Mouse (Mus musculus) CH12F3 (cell line): ENCODE data around the gene Gm42791.

Source experiments
- in situ Hi-C: fragments of 300-500 bp; cut with MboI; formaldehyde crosslinking; loops from 2 replicates; pipeline ENCODE4 v1.14.3; 2020; ENCODE audit warnings: low sequenced_read_pairs

Gene Gm42791

DNA sequence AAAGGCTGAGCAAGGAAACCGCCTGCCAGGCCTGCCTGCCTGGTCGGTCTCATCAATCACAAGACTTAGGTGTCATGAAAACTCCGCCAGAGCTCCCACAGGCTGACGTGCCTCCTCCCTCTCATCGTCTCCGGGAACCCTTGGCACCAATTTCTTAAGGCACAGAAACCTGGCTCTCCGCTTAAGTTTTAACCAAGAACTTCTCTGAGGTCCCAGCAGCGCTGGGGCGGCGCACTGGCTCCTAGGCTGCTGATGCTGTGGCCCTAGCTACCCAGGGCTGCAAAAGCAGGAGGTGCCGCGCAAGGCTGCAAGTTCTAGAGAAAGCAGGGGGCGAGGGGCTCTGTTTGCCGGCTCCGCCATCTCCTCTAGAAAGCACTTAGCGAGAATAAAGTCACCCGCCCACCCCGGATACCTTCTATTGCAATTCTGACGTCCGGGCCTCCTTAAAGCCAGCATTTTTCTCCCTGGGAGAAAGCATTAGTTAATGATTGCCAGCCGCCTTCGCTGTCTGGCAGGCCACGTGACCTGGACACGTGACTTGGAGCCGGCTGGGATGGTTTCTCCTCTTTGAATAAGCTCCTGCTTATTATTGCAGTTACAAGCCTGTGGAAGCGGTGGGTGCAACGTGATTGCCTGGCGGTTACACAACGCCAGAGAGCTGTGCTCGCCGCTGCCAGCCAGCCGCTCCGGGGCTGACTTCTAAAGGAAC lies at the start of gene Gm42791:
Gene Gm42791, minus strand, starts transcription at position 442 of the 709 bp plus-strand sequence.
- in situ Hi-C loops = no loop called here

DNA sequence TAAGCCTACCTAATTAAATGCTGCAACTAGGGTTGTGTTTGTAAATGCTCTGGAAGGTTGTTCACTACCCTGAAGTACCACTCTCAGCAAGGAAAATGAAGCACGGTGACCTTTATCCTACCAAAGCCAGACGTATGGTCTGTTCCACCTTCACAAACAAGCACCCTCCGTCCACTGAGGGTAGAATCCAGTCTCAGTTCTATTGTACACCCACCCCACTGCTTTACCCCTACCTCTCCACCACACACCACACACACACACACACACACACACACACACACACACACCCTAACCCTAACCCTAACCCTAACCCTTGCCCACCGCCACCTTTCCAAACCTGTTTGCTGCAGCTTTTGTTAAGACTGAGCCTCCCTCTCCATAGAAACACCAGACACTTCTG lies 49.1 kb upstream of the Gm42791 start:
- in situ Hi-C loops = no loop called here

DNA sequence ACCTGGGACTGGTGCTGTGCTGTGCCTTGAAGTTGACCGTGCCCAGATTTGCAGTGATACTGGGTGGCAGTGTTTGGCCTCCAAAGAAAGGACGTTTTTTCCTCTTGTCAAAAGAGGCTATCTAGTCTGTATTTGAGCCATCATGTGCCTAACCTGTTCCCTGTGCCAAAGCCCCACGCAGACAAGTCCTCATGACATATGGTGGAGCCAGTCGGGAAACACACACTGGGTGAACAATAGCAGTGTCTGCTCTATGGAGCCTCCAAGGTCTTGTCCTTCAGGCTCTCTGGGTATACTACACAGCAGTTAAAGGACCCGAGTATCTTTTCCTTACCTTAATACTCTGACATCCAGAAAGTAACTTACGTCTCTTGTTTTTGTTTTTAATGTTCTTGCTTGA lies 48.3 kb upstream of the Gm42791 start:
- in situ Hi-C loops = no loop called here

DNA sequence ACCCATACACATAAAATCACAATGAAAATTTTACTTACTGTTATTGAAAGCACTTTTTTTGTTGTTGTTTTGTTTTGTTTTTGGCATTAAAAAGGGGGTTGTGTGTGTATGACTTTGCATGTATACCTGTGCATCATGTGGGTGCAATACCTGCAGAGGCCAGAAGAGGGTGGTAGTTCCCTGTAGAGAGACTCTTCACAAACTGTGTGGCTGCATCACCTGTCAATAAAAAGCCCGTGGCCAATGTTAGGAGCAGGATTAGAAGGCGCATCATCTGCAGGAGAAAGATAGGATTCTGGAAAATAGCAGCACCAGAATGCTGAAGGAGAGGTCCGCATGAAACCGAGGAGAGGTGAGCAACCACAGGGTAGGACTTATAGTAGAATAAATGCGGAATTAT lies 44.9 kb upstream of the Gm42791 start:
- in situ Hi-C loops = no loop called here

DNA sequence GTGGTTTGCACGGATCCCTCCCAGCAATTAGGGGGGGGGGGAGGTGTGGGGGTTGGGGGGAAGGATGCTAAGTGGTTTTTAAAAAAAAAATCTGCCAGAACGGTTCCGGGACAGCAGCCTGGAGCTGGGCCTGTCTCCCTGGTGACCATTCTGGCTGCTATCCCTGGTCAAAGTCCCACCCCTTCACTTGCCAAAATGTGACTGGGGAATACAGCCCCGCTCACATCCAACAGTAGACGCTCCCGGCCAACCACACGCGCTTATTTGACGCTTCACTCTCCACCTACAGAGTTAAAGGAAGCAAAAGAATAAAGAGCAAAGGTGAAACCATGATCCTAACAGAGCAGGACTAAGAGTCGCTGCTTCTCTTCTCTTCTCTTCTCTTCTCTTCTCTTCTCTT lies 42.8 kb upstream of the Gm42791 start:
- in situ Hi-C loops = no loop called here

DNA sequence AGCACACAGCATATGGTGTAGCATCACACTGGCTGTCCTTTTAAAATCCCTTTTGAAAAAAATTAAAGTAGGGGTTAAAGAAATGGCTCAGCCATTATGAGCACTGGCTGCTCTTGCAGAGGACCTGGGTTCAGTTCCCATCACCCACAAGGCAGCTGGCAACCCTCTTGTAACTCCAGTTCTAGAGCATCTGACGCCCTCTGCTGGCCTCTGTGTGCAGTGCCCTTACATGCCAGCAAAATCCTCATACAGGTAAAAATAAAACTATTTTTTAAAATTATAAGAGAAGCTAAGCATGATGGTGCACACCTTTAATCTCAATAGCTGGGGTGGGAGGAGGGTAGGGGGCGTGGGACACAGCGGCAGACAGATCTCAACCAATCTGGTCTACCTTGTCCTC lies 42.0 kb upstream of the Gm42791 start:
- in situ Hi-C loops = no loop called here

DNA sequence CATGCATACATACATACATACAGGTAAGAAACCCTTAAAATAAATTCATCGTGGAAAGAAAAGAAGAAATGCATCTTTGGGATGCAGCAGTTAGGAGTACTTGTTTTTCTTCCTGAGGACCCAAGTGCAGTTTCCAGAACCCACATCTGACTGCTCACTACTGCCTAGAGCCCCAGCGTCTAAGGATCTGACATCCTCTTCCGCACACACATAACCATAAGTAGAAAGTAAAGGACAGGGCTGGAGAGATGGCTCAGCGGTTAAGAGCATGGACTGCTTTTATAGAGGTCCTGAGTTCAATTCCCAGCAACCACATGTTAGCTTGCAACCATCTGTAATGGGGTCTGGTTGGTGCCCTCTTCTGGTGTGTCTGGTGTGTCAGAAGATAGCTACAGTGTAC lies 37.5 kb upstream of the Gm42791 start:
- in situ Hi-C loops = no loop called here

DNA sequence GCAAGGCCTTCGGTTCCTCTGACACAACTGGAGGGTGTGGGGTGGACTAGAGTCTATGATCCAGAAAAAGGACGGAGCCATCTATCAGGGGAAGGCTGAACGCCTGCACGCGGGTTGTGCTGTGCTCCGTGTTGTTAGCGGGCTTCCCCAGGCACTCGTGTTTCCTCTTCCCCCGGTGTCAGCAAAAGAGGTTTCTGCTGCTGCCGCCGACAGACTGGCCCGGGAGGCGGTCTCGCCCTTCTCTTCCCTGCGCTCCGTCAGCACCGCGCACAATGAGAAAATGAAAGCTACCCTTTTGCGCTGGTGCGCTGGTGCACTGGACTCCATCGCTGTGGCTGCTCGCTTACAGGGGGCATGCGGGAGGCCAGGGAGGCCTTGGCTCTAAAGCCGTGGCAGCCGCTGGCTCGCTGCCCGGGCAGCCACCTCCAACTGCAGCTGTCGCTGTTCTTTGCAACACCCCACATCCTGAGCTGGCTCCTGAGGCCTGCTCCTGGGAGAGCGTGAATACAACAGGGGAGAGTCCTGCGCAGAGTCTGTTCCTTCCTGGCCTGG lies 36.3 kb upstream of the Gm42791 start:
- in situ Hi-C loops = no loop called here

DNA sequence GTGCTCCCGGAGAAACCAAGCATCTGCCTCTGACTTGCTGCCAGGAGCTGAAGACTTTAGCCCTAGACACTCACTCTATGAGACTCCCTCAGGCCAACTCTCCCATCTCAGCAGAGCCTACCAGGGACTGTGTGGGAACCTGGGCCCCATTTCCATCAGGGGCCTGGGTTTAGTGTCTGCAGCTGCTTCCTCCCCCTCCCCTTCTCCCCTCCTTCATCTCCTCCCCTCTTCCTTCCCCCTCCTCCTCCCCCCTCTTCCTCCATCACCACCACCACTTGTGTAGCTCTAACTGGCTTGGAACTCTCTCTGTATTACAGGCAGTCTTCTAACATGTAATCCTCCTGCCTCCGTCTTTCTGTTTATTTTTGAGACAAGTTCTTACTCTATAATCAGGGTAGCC lies 35.2 kb upstream of the Gm42791 start:
- in situ Hi-C loops = no loop called here

DNA sequence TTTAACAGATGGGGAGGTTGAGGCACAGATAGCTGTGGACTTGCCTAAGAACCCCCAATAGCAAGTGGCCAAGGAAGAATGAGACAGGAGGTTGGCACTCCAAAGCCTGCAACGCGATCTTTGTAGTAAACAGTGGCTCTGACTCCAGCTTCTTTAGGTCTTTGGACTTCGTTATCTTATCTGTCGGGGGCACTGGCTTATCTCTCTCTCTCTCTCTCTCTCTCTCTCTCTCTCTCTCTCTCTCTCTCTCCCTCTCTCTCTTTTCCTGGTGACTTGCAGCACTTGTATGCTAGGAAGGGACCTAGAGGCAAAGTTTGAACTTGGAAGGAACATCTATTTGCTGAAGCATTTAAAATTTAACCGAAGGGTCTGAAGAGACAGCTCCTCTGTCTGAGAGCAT lies 33.4 kb upstream of the Gm42791 start:
- in situ Hi-C loops = no loop called here

DNA sequence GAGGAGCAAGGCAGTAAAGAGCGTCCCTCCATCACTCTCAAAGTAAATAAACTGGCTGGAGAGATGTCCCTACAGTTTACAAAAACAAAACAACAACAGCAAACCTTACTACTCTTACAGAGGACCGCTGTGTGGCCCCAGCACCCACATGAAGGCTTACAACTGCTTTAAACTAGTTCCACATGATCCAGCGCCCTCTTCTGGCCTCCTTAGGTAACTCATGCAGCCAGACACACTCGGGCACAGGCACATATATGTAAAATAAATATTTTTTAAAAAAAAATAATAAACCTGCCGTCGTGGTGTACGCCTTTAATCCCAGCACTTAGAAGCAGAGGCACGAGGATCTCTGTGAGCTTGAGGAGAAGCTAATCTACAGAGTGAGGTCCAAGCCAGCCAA lies 32.4 kb upstream of the Gm42791 start:
- in situ Hi-C loops = no loop called here

DNA sequence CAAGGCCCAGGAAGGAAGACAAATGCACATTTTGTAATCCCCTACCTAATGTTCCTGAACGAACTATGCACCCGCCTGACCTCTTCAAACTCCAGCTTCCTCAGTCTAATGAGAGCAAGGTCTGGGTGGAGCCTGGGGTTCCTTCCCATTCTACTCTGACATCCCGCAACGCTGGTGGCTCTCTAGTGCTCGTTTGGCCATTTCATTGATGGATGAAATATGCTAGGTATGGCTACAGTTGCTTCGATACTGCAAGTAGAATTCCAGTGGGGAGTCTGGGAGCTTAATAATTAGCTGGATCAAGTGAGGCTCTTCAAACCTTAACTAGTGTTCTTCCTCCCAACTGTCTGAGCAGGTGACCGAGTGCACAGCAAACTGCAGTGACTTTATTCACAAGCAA lies 26.2 kb upstream of the Gm42791 start:
- in situ Hi-C loops = no loop called here

DNA sequence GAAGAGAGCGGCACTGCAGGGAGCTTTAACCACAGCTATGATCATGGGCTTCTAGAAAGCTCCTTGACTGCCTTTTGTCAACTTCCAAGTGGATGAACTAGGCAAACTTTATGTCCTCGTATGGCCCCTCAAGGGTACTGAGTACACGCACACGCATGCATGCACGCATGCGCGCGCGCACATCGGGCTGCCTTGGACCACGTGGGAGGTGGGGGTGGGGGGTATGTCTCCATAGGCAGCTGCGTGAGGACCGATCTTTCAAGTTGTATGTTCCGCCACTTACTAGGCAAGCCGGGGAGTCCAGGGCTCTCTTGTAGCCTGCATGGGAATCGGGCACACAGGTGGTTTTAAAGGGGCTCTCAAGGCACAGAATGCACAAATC lies 25.7 kb upstream of the Gm42791 start:
- in situ Hi-C loops = no loop called here

DNA sequence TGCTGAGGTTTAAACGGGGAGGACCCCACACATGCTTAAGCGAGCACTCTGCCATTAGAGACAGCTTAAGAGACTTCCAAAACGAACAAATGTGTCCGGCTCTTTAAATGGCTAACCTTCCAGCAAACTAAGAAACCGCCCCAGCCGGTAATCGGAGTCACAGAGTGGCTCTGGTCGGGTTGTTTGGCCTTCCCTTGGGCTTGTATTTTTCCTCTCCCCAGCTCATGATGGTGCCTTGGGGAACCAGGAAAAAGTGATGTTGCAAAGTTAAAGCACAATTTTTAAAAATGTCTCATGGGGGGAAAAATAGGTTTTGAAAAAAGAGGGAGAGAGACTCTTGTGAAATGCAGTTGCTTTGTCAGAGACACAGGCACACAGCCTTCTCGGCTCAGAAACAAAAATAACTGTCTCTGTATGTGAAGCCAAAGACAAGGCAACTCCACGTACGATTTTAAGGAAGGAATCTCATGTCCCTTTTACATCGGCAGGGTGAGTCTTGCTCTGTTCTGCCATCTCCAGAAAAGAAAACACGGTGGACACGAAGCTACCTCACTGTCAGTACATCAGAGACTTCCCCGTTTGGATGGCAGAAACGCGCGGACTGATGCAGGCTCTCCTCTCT lies 25.2 kb upstream of the Gm42791 start:
- in situ Hi-C loops = no loop called here

DNA sequence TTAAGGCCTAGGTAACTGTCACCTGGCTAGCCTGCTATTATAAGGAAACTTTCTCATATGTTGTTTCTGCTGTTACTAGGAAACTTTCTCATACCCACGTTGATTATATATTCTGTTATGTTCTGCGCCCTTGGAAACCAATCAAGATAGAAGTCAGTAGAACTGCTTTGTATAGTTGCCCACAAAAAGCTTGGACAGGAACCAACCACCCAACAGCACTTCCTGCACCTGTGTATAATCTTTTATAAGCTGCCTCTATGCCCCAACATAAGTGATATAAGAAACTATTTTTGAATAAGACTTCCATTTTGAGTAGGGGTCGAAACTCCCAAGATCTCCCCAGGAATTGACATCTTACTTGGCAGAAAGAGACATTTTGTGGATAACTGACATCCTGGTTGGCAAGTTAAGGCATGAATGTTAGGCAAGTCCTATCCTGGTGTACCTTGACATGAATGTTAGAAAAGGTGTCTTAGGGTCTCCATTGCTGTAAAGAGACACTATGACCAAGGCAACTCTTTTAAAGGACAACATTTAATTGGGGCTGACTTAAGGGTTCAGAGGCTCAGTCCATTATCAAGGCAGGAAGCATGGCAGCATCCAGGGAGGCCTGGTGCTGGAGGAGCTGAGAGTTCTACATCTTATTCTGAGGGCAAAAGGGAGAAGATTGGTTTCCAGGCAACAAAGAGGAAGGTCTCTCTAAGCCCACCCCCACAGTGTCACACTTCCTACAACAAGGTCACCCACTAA lies 22.9 kb upstream of the Gm42791 start:
- in situ Hi-C loops = no loop called here

DNA sequence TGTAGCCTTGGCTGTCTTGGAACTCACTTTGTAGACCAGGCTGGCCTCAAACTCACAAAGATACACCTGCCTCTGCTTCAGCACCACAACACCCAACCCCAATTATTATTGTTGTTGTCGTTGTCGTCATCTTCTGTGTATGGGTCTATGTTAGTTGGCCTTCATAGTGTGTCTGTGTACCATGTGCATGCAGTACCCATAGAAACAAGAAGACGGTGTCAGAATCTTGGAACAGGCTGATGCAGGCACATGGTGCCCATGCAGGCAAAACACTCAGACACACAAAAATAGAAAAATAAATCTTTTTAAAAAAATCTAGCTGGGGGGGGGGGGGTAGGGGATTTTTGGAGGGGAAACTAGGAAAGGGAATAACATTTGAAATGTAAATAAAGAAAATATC lies 22.2 kb upstream of the Gm42791 start:
- in situ Hi-C loops = no loop called here

DNA sequence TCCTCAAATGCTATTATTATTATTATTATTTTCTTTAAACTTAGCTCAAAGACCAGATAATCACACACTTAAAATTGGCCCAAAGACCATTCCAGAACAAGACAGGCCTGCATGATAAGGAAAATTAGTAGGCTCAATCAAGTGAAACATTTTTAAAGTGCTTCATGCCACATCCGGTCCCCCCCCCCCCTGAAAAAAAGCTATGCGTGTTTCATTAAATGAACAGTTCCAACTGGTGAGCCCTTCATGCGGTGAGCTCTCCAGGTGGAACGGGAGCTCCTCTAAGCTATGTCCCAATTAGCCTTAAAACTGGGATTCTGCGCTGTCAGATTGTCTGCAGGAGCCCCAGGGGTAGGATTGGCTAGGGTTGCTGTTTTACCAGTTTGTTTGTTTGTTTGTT lies 21.3 kb upstream of the Gm42791 start:
- in situ Hi-C loops = no loop called here

DNA sequence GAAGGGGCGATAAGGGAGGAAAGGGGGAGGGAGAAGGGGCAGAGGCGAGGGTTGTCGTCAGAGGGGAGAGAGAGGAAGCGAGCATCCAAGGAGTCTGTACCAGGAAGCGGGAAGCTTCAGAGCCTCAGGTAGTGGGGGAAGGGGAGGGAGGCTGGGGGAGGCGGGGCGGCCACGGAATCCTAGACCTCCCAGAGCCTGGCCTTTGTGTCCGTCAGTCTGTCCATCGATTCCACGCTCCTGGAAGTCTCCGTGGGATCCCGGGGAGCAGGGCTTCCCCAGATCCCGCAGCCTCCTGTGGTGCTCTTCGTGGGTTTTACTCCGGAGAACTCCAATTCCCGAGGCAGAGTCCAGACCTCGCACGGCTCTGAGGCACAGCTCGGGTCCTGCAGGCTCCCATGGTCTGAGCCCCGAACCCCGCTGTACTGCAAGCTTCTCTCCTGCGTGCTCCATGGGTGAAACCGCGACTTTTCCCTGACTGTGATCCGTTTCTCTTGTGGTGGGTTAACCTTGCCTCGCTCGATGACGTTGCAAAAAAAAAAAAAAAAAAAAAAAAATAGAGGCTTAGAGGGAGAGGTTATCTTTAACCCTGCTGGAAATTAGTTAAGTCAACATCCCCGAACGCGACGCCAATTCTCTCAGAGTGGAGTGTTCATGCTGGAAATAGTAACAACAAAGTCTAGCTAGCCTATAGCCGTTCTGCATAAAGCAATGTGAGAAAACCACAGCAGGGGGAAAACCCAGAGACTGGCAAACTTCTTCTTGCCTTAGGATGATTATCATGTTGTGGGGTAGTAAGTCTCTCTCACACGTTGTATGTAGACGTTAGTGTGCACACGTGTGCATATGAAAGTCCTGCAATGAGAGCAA lies 20.6 kb upstream of the Gm42791 start:
- in situ Hi-C loops = no loop called here

DNA sequence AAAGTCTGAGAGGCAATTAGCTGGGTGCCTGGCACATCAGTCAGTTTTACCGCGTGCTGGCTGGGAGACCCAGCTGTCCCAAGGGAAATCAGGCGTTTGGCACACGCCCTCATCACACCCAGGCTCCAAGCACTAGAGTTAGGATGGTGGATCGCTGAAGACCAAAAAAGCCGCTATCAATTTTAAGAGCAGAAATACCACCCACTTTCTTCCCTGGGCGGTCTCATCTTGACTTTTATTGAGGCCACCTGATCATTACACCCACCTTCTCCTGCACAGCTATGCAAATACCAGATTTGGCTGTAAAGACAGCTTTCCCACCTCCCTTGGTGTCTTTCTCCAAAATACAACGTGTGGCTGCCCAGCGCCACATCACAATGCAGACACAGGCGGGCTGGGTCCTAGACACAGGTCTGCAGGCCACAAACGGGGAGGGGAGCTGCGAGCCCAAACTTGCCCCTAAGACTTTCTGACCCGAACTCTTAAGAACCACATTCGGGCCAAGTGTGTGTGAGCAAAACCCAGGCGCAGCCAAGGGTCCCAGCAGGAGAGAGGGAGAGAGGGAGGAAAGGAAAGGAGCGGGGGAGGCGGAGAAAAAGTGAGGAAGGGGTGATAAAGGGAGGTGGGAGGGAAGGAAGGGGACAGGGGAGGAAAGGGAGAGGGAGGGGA lies 19.8 kb upstream of the Gm42791 start:
- in situ Hi-C loops = no loop called here

DNA sequence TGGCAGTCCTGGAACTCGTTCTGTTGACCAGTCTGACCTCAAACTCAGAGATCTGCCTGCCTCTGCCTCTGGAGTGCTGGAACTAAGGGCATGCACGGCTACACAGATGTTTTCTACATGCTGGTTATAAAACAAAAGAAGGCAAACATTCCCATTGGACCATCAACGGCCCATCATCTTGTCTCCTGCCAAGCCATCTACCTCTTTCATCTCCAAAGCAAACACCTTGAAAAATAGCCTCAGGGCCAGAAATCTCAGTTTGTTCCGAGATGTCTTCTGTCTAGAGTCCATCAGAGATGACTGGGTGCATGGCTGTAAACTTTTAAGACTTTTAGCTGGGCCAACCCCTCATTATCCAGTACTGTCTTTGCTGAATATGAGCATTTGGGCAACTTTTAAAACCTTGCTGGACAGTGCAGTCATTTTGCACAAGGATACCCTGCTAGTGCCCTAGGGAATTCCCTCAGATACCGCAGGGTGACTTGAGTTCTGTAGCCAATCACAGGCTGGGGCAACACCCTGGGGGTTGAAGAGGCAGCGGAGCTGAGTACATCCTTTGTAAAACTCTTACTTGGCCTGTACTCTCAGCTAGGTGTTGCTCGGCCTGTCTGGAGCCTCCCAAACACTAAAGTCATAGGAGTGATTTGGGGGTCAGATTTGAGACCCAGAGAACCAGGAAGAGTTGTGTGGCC lies 19.0 kb upstream of the Gm42791 start:
- in situ Hi-C loops = no loop called here
